Mouse (Mus musculus) gastrocnemius, postnatal 14 days (tissue): ENCODE measurements at regions not wholly inside any gene's neighbourhood (a gene's known extent, or its start where the extent isn't known, plus 50 kb on each side); places are given as distances from the start of the nearest gene placed in this dataset.
A peak's percentile ranks its signal among the peaks of the same experiment; 100 is the strongest.
"Not testable (repeated sequence)": the region's sequence is repeated elsewhere in the genome, so short reads cannot be mapped to it uniquely, and the experiment has no call there.

ENCODE experiments used
- DNase-seq: peaks from one replicate; pipeline ENCODE4 v3.0.0; 2021; ENCODE audit warnings: mixed read lengths
- intact Hi-C: fragments of 180-260 bp; cut with DNase I; formaldehyde crosslinking; loops from one replicate; pipeline ENCODE4 v1.15.1; 2025; ENCODE audit warnings: low total_unique reads

DNA sequence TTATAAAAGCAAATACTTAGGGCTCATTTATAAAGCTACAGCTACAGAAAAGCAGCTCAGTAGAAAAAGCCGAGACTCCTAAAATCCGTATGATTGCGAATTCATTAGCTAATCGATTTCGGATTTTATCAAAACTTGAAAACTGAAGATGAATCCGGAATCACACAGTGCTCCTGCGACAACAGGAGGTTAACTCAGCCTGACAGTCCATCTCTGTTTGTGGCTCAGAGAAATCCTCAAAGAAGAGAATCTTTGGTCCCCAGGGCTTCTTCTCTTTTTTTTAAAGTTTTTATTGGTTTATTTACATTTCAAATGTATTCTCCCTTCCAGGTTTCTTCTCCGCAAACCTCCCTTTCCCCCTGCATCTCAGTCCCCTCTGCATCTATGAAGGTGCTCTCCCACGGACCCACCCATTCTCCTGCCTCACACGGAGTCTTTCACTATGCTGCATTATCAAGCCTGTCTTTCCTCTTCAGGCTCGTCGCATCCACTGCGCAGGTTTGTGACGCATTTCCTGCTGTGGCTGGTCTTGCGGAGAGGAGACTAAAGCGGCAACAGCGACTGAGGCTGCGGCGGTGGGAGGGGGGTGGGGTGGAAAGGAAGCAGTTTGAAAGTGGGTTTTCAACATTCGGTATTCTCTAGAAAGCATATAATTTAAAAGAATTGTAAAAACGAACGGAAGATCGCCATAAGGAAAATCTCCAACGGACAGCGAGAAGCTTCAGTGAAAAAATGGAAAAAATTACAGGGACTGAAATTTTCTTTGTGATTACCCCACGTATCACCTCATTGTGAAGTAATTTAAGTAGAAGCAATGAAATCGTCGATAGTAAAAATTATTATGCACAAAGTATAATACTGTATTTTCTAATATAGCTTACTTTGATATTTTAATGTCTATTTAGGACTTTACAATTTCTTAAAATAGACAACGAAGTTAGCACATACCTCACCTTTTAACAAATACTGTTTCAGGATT lies 482.5 kb upstream of the Snrpn start:
- peak; percentile 6 for DNase-seq
- intact Hi-C loops = not testable (repeated sequence)

GRCm38 (mm10) chr7:60617070-60617674 lies 477.2 kb upstream of the Snrpn start:
- DNase-seq, intact Hi-C loops: not testable (repeated sequence)
